Mouse (Mus musculus) MEL (cell line): ENCODE results near the gene Ren1. TPM values are rescaled to one million over a fixed set of nuclear protein-coding genes. Genes with fewer than 3 reads are reported as not detected.
A peak's percentile ranks its signal among the peaks of the same experiment; 100 is the strongest.

ENCODE experiments used
- DNase-seq: peaks from one replicate; pipeline ENCODE4 v3.0.0; 2011; ENCODE audit warnings: low read depth, low spot score
- H3K27ac ChIP-seq: 2 replicates; pipeline ENCODE4 v1.5.1; 2012; ENCODE audit warnings: low read depth, mild to moderate bottlenecking, control low read depth, low read length, moderate library complexity; ENCODE audit not compliant: control insufficient read depth
- H3K27me3 ChIP-seq, 2 experiments: fragments of 150-350 bp in 1 of 2; sonication (generic) in 1 of 2; 2 replicates each; pipeline ENCODE4 v1.6.1; 2012; ENCODE audit warnings: low read length in 2 of 2, mild to moderate bottlenecking in 2 of 2, improper control_type of control experiment in 1 of 2, moderate library complexity in 1 of 2; ENCODE audit not compliant: insufficient read depth in 2 of 2, control insufficient read depth in 1 of 2
- H3K36me3 ChIP-seq, 2 experiments: 2 replicates each; pipeline ENCODE4 v1.6.1; 2012 to 2014; ENCODE audit warnings: low read length in 2 of 2, improper control_type of control experiment in 1 of 2, inconsistent platforms in 1 of 2, mild to moderate bottlenecking in 1 of 2; ENCODE audit not compliant: insufficient read depth in 2 of 2, control insufficient read depth in 1 of 2
- H3K4me1 ChIP-seq, 2 experiments: fragments of 150-350 bp in 1 of 2; sonication (generic) in 1 of 2; 2 replicates each; pipeline ENCODE4 v1.6.1; 2012; ENCODE audit warnings: low read length in 2 of 2, improper control_type of control experiment in 1 of 2, mild to moderate bottlenecking in 1 of 2; ENCODE audit not compliant: insufficient read depth in 2 of 2, control insufficient read depth in 1 of 2
- H3K4me3 ChIP-seq, 2 experiments: fragments of 150-350 bp in 1 of 2; sonication (generic) in 1 of 2; 2 replicates each; pipeline ENCODE4 v1.5.1; 2012; ENCODE audit warnings: low read depth in 2 of 2, low read length in 2 of 2, mild to moderate bottlenecking in 2 of 2, moderate library complexity in 2 of 2, control low read depth in 1 of 2, improper control_type of control experiment in 1 of 2; ENCODE audit not compliant: control insufficient read depth in 1 of 2, insufficient read depth in 1 of 2
- H3K79me2 ChIP-seq: 2 replicates; pipeline ENCODE4 v1.6.1; 2012; ENCODE audit warnings: mild to moderate bottlenecking, low read length, moderate library complexity; ENCODE audit not compliant: control insufficient read depth, poor library complexity, insufficient read depth
- H3K9ac ChIP-seq: 2 replicates; pipeline ENCODE4 v1.6.1; 2012; ENCODE audit warnings: low read depth, mild to moderate bottlenecking, control low read depth, low read length, moderate library complexity; ENCODE audit not compliant: control insufficient read depth, poor library complexity, severe bottlenecking
- H3K9me3 ChIP-seq: fragments of 150-350 bp; sonication (generic); replicated peaks from 2 replicates; pipeline ENCODE4 v1.6.1; 2012; ENCODE audit warnings: mild to moderate bottlenecking, low read length, improper control_type of control experiment, moderate library complexity; ENCODE audit not compliant: insufficient read depth
- BHLHE40 ChIP-seq: IDR thresholded peaks from 2 replicates; pipeline ENCODE4 v1.6.1; 2012; ENCODE audit warnings: low read depth, mild to moderate bottlenecking, inconsistent platforms, low read length, improper control_type of control experiment, borderline replicate concordance
- CHD2 ChIP-seq: IDR thresholded peaks from 2 replicates; pipeline ENCODE4 v1.6.1; 2011; ENCODE audit warnings: low read length, improper control_type of control experiment
- CTCF ChIP-seq, 3 experiments: IDR thresholded peaks in 2 of 3; conservative IDR thresholded peaks in 1 of 3; 2 replicates each; pipeline ENCODE4 v1.5.1; 2011 to 2012; ENCODE audit warnings: low read length in 3 of 3, low read depth in 2 of 3, mild to moderate bottlenecking in 2 of 3, improper control_type of control experiment in 1 of 3, inconsistent platforms in 1 of 3, mixed read lengths in 1 of 3, moderate library complexity in 1 of 3; ENCODE audit not compliant: control insufficient read depth in 1 of 3, insufficient read depth in 1 of 3, poor library complexity in 1 of 3, severe bottlenecking in 1 of 3
- E2F4 ChIP-seq: IDR thresholded peaks from 2 replicates; pipeline ENCODE4 v1.6.1; 2011; ENCODE audit warnings: low read depth, low read length, improper control_type of control experiment, borderline replicate concordance
- ELF1 ChIP-seq: IDR thresholded peaks from 2 replicates; pipeline ENCODE4 v1.6.1; 2014; ENCODE audit warnings: low read depth, mild to moderate bottlenecking, inconsistent platforms, low read length, improper control_type of control experiment, moderate library complexity
- EP300 ChIP-seq, 2 experiments: IDR thresholded peaks; 2 replicates each; pipeline ENCODE4 v1.6.1; 2011; ENCODE audit warnings: improper control_type of control experiment in 2 of 2, low read length in 2 of 2, low read depth in 1 of 2, mild to moderate bottlenecking in 1 of 2
- ETS1 ChIP-seq: IDR thresholded peaks from 2 replicates; pipeline ENCODE4 v1.6.1; 2012; ENCODE audit warnings: low read depth, mild to moderate bottlenecking, inconsistent platforms, low read length, improper control_type of control experiment, moderate library complexity
- GABPA ChIP-seq: IDR thresholded peaks from 2 replicates; pipeline ENCODE4 v1.6.1; 2012; ENCODE audit warnings: low read depth, mild to moderate bottlenecking, inconsistent platforms, low read length, improper control_type of control experiment, moderate library complexity
- GATA1 ChIP-seq: IDR thresholded peaks from 2 replicates; pipeline ENCODE4 v1.6.1; 2011; ENCODE audit warnings: low read depth, low read length, improper control_type of control experiment
- HCFC1 ChIP-seq: IDR thresholded peaks from 2 replicates; pipeline ENCODE4 v1.6.1; 2012; ENCODE audit warnings: low read depth, mild to moderate bottlenecking, inconsistent platforms, low read length, improper control_type of control experiment, moderate library complexity
- KAT2A ChIP-seq: conservative IDR thresholded peaks from 2 replicates; pipeline ENCODE4 v1.6.1; 2012; ENCODE audit warnings: low read depth, low read length, improper control_type of control experiment, inconsistent platforms
- MAX ChIP-seq: IDR thresholded peaks from 2 replicates; pipeline ENCODE4 v1.6.1; 2011; ENCODE audit warnings: low read length, improper control_type of control experiment
- MAZ ChIP-seq: IDR thresholded peaks from 2 replicates; pipeline ENCODE4 v1.6.1; 2012; ENCODE audit warnings: low read depth, mild to moderate bottlenecking, inconsistent platforms, low read length, improper control_type of control experiment
- MEF2A ChIP-seq: IDR thresholded peaks from 2 replicates; pipeline ENCODE4 v1.6.1; 2014; ENCODE audit warnings: low read depth, mild to moderate bottlenecking, inconsistent platforms, low read length, improper control_type of control experiment; ENCODE audit not compliant: poor library complexity, insufficient replicate concordance, severe bottlenecking; ENCODE audit errors: extremely low read depth
- MXI1 ChIP-seq: IDR thresholded peaks from 2 replicates; pipeline ENCODE4 v1.6.1; 2011; ENCODE audit warnings: mild to moderate bottlenecking, low read depth, low read length, improper control_type of control experiment
- MYB ChIP-seq: IDR thresholded peaks from 2 replicates; pipeline ENCODE4 v1.6.1; 2011; ENCODE audit warnings: mild to moderate bottlenecking, low read depth, low read length, improper control_type of control experiment
- NELFE ChIP-seq: IDR thresholded peaks from 2 replicates; pipeline ENCODE4 v1.6.1; 2011; ENCODE audit warnings: low read depth, low read length, improper control_type of control experiment
- NRF1 ChIP-seq: IDR thresholded peaks from 2 replicates; pipeline ENCODE4 v1.6.1; 2014; ENCODE audit warnings: low read depth, mild to moderate bottlenecking, inconsistent platforms, low read length, improper control_type of control experiment, moderate library complexity; ENCODE audit not compliant: poor library complexity, insufficient read depth, severe bottlenecking
- POLR2A ChIP-seq, 2 experiments: IDR thresholded peaks; 2 replicates each; pipeline ENCODE4 v1.6.1; 2011 to 2012; ENCODE audit warnings: low read length in 2 of 2, mild to moderate bottlenecking in 2 of 2, control low read depth in 1 of 2, improper control_type of control experiment in 1 of 2, low read depth in 1 of 2, moderate library complexity in 1 of 2; ENCODE audit not compliant: control insufficient read depth in 1 of 2, insufficient read depth in 1 of 2, poor library complexity in 1 of 2
- POLR2AphosphoS2 ChIP-seq: IDR thresholded peaks from 2 replicates; pipeline ENCODE4 v1.6.1; 2011; ENCODE audit warnings: low read length, improper control_type of control experiment
- POLR2AphosphoS5 ChIP-seq: IDR thresholded peaks from 2 replicates; pipeline ENCODE4 v1.6.1; 2012; ENCODE audit warnings: low read depth, borderline replicate concordance, mild to moderate bottlenecking, inconsistent platforms, low read length, moderate library complexity, mixed read lengths
- RAD21 ChIP-seq: IDR thresholded peaks from 2 replicates; pipeline ENCODE4 v1.6.1; 2011; ENCODE audit warnings: mild to moderate bottlenecking, low read depth, low read length, improper control_type of control experiment
- RCOR1 ChIP-seq: IDR thresholded peaks from 2 replicates; pipeline ENCODE4 v1.6.1; 2012; ENCODE audit warnings: low read depth, mild to moderate bottlenecking, inconsistent platforms, low read length, improper control_type of control experiment
- SIN3A ChIP-seq: IDR thresholded peaks from 2 replicates; pipeline ENCODE4 v1.6.1; 2012; ENCODE audit warnings: low read length, improper control_type of control experiment, inconsistent platforms
- SMC3 ChIP-seq: IDR thresholded peaks from 2 replicates; pipeline ENCODE4 v1.6.1; 2011; ENCODE audit warnings: low read depth, low read length, improper control_type of control experiment
- TAL1 ChIP-seq: IDR thresholded peaks from 2 replicates; pipeline ENCODE4 v1.6.1; 2012; ENCODE audit warnings: mild to moderate bottlenecking, inconsistent platforms, low read length, moderate library complexity, mixed read lengths
- TBP ChIP-seq: IDR thresholded peaks from 2 replicates; pipeline ENCODE4 v1.8.0; 2011; ENCODE audit warnings: low read depth, low read length, improper control_type of control experiment
- TCF12 ChIP-seq: IDR thresholded peaks from 2 replicates; pipeline ENCODE4 v1.6.1; 2014; ENCODE audit warnings: low read depth, mild to moderate bottlenecking, inconsistent platforms, low read length, improper control_type of control experiment, moderate library complexity
- UBTF ChIP-seq: IDR thresholded peaks from 2 replicates; pipeline ENCODE4 v1.6.1; 2012; ENCODE audit warnings: low read depth, mild to moderate bottlenecking, inconsistent platforms, low read length, improper control_type of control experiment, moderate library complexity, borderline replicate concordance; ENCODE audit not compliant: insufficient read depth
- USF2 ChIP-seq, 2 experiments: IDR thresholded peaks; 2 replicates each; pipeline ENCODE4 v1.6.1; 2011 to 2012; ENCODE audit warnings: improper control_type of control experiment in 2 of 2, low read length in 2 of 2, borderline replicate concordance in 1 of 2, inconsistent platforms in 1 of 2, low read depth in 1 of 2, mild to moderate bottlenecking in 1 of 2; ENCODE audit not compliant: insufficient read depth in 1 of 2
- ZC3H11A ChIP-seq: IDR thresholded peaks from 2 replicates; pipeline ENCODE4 v1.6.1; 2012; ENCODE audit warnings: low read depth, mild to moderate bottlenecking, inconsistent platforms, low read length, improper control_type of control experiment
- polyA plus RNA-seq, 2 experiments: library from polyadenylated mRNA; stranded (reverse) in 1 of 2; unstranded in 1 of 2; fragments of >175 nt in 1 of 2; fragments of >200 nt in 1 of 2; gene quantifications; 2 replicates each; pipeline versions ENCODE4 v1.2.1 to v1.2.4; 2012; ENCODE audit warnings: low replicate concordance in 2 of 2, low read depth in 1 of 2; ENCODE audit not compliant: insufficient read length in 2 of 2, insufficient read depth in 1 of 2, missing spikeins in 1 of 2
- total RNA-seq: library from RNA; depleted of rRNA; stranded (reverse); fragments of 300-350 nt; gene quantifications from 2 replicates; pipeline ENCODE4 v1.2.3, GENCODE M21; 2012

The Ren1 gene
- total and polyA plus RNA-seq, 3 experiments = 6.9 to 16.8 TPM; not detected in 1

DNA sequence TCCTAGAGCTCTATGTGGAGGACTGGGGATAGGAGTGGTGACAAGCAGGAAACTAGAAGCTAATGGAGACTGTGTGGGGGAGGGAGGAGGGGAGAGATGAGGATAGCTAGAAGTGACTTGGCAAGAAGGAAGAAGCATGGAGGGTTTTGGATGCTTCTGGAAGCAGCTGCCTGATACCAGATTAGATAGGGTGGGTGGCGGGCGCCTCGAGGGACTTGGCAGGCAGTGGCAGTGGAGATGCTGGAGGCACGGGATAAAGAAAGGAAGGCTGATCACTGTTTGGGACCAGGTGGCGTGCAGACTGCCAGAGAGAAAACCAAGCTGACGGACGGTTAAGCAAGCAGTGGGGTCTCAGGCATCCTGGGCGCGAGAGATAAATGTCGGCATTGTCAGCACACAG, 38.4 kb upstream of the Ren1 start (continued):
- no peak for TF ChIP-seq TBP
- no peak for TF ChIP-seq UBTF
- no peak for TF ChIP-seq KAT2A
- peak; percentile 47; the same call in 1 of the 2 replicates for TF ChIP-seq ELF1
- peak; percentile 93 for TF ChIP-seq TCF12
- peak; percentile 91 for TF ChIP-seq ETS1
- 0 out of 2 replicates have a peak, but pooled peaks have one; percentile 39 for TF ChIP-seq SIN3A
- TF ChIP-seq MAZ = no peak
- peak; percentile 68 for TF ChIP-seq MYB
- peak; percentile 86 for TF ChIP-seq GATA1
- peak; percentile 80 for TF ChIP-seq BHLHE40

DNA sequence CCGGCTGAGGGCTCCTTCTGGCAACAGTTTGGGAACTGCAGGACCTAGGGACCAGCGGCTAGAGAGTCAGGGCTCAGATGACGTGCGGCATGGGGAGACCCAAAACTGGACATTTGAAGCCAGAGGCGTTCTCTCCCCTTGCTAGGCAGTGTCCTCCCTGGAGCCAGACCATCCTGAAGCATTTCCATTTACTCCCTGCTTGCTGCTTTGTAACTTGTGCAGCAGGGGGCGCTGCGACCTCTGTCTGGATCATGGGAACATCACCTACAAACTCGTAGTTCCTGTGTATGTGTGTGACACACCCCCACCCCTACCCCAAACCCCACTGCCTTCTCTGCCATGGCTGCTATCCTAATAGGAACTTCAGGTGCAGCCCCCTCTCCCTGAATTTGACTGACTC, 35.9 kb upstream of the Ren1 start:
- DNase-seq = peak; percentile 73
- Histone ChIP-seq H3K4me1 (peaks cover 3 to 18% of the 10 kb centered on the region in 2 experiments; a peak in 3 of 4 replicates), H3K27ac (no peak overlapping the region), H3K9ac (no peak overlapping the region), H3K9me3 (no peaks in the 10 kb centered on the region), H3K79me2 (no peaks in the 10 kb centered on the region), H3K4me3 (no peak overlapping the region), H3K36me3 (peaks cover 0 to 2% of the 10 kb centered on the region in 2 experiments; a peak in 1 of 4 replicates), H3K27me3 (no peaks in the 10 kb centered on the region)
- TF ChIP-seq ZC3H11A = peak; percentile 60
- no peak for TF ChIP-seq POLR2AphosphoS2
- TF ChIP-seq TCF12 = no peak
- TF ChIP-seq TBP = no peak
- no peak for TF ChIP-seq CHD2
- TF ChIP-seq MAX = no peak
- TF ChIP-seq POLR2AphosphoS5 = no peak
- no peak for TF ChIP-seq MEF2A
- TF ChIP-seq EP300 (IDR thresholded peaks at IDR 0.05; ENCODE audit: low read depth in 1 of 2, low read length in 2 of 2) = no peak
- no peak for TF ChIP-seq MXI1
- TF ChIP-seq TAL1 = no peak
- TF ChIP-seq USF2 (IDR thresholded peaks at IDR 0.05; ENCODE audit: borderline replicate concordance in 1 of 2, insufficient read depth in 1 of 2, low read depth in 1 of 2, low read length in 2 of 2) = no peak
- no peak for TF ChIP-seq HCFC1
- no peak for TF ChIP-seq BHLHE40
- no peak for TF ChIP-seq RCOR1
- no peak for TF ChIP-seq POLR2A (IDR thresholded peaks at IDR 0.05; ENCODE audit: control insufficient read depth in 1 of 2, insufficient read depth in 1 of 2, low read depth in 1 of 2, low read length in 2 of 2, poor library complexity in 1 of 2)
- peak; percentile 79 for TF ChIP-seq SMC3
- no peak for TF ChIP-seq UBTF
- TF ChIP-seq E2F4 = no peak
- no peak for TF ChIP-seq ELF1
- TF ChIP-seq GABPA = no peak
- TF ChIP-seq NRF1 = no peak
- TF ChIP-seq CTCF (IDR thresholded peaks at IDR 0.05 in 2 of 3, conservative IDR thresholded peaks at IDR 0.05 in 1 of 3; ENCODE audit: control insufficient read depth in 1 of 3, insufficient read depth in 1 of 3, low read depth in 2 of 3, low read length in 3 of 3, poor library complexity in 1 of 3, severe bottlenecking in 1 of 3) = peak; percentile 68 to 94 (median 82)
- peak; percentile 63 for TF ChIP-seq RAD21
- no peak for TF ChIP-seq NELFE
- TF ChIP-seq MYB = no peak
- TF ChIP-seq SIN3A = no peak
